Mouse (Mus musculus) lung, adult 2 months (tissue): ENCODE data around the gene Tomm20l. TPM values are rescaled to one million over a fixed set of nuclear protein-coding genes. Genes with fewer than 3 reads are reported as not detected.

Source experiments
- DNase-seq: peaks from one replicate; pipeline ENCODE4 v3.0.0; 2022
- H3K4me1 ChIP-seq: fragments of 200-500 bp; 2 replicates; pipeline ENCODE4 v1.6.1; 2011; ENCODE audit warnings: low read length; ENCODE audit not compliant: control insufficient read depth, insufficient read depth
- H3K4me3 ChIP-seq: fragments of 200-500 bp; replicated peaks from 2 replicates; pipeline ENCODE3; 2011; ENCODE audit warnings: low read depth, mild to moderate bottlenecking, control low read depth, low read length; ENCODE audit errors: extremely low read depth
- CTCF ChIP-seq: fragments of 200-500 bp; IDR thresholded peaks from 2 replicates; pipeline ENCODE4 v1.5.1; 2011; ENCODE audit warnings: mild to moderate bottlenecking, low read length, control low read depth; ENCODE audit not compliant: insufficient read depth
- POLR2A ChIP-seq: fragments of 200-500 bp; IDR thresholded peaks from 2 replicates; pipeline ENCODE4 v1.6.1; 2011; ENCODE audit warnings: low read depth, mild to moderate bottlenecking, control low read depth, low read length, borderline replicate concordance; ENCODE audit errors: extremely low read depth
- WGBS: fragments of 180-500 bp; shearing (Covaris S2); methylation state at CpG from one replicate; pipeline ENCODE4 v1.1.7; 2018; 5-methylcytosine and 5-hydroxymethylcytosine counted together
- polyA plus RNA-seq: library from polyadenylated mRNA; depleted of rRNA; stranded (reverse); fragments of >200 nt; gene quantifications from 2 replicates; pipeline ENCODE4 v1.2.3, GENCODE M21; 2012

Gene Tomm20l
- polyA plus RNA-seq, 1 experiment: not detected

DNA sequence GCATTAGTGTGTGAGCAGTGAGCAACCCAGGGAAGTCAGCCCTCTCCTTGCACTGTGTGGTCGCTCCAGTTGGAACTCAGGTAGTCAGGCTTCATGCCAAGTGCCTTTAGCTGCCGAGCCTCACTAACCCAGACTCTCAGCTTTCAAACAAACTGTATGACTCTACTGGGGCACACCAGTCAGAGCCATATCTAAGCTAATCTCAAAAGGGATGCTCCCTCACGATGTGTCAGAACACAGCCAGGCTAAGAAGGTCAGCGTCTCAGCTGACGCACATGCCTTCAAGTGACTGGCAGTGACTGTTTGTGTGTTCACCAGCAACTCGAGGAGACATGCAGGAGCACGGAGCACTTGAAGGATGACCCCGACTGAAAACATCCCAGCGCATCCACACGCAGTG lies 11.5 kb downstream of the Tomm20l start:
- 86% methylated on average over 10 of the region's 10 CpGs for WGBS
- TF ChIP-seq CTCF: no peak
- TF ChIP-seq POLR2A: no peak
- Histone ChIP-seq H3K4me3 (no peak overlapping the region), H3K4me1 (no peaks in the 10 kb centered on the region)
- DNase-seq: no peak

- DNase-seq: no peak
- TF ChIP-seq CTCF: no peak
- TF ChIP-seq POLR2A: no peak
- 84% methylated on average over 9 of the region's 9 CpGs for WGBS
- Histone ChIP-seq H3K4me3 (no peak overlapping the region), H3K4me1 (no peaks in the 10 kb centered on the region)
These were observed 12.1 kb downstream of the Tomm20l start for GRCm38 (mm10) chr12:71123286-71123685.

DNA sequence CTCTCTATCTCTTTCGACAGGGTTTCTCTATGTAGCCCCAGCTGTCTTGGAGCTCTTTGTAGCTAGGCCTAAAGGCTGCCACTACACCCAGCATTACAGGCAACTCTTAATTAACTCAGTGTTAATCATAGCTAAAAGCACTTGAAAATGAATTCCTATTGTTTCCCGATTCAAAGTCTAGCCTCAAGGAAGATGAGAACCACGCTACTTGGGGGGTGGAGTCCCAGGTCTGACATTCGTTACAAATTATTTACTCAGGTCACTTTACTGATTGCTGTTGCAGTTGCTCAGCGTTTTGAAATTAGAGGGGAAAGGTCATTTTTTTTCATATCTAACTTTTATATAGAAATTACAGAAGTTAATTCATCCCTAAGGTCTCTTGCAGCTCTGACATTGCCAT lies 24.4 kb downstream of the Tomm20l start:
- no peak for DNase-seq
- Histone ChIP-seq H3K4me3 (no peak overlapping the region), H3K4me1 (peaks cover 6% of the 10 kb centered on the region; the same call in 1 of the 2 replicates)
- no peak for TF ChIP-seq POLR2A
- TF ChIP-seq CTCF: no peak
- WGBS: 17% methylated on average over 5 of the region's 5 CpGs

- peaks cover 6% of the 10 kb centered on the region; the same call in 1 of the 2 replicates for H3K4me1 ChIP-seq
- TF ChIP-seq POLR2A (peak; percentile 73; the same call in 1 of the 2 replicates), CTCF (no peak)
- under 1% methylated on average over 52 of the region's 52 CpGs for WGBS
- peak within 1 kb of the TSS; percentile 100 for H3K4me3 ChIP-seq
- DNase-seq: peak; percentile 79
These were observed 25.1 kb downstream of the Tomm20l start, which contains the start of the genes Timm9 and 2700049A03Rik for GRCm38 (mm10) chr12:71136130-71136973. Gene Timm9, minus strand, starts transcription at chr12:71136684. Gene 2700049A03Rik, plus strand, starts transcription at chr12:71136848.

- peak; percentile 78 for DNase-seq
- H3K4me1 ChIP-seq: peaks cover 6% of the 10 kb centered on the region; the same call in 1 of the 2 replicates
- 1% methylated on average over 30 of the region's 30 CpGs for WGBS
- H3K4me3 ChIP-seq: peak overlapping the region; percentile 100
- TF ChIP-seq POLR2A (peak; percentile 49; the same call in 1 of the 2 replicates), CTCF (no peak)
These were observed 25.8 kb downstream of the Tomm20l start for GRCm38 (mm10) chr12:71136974-71137491.

- Histone ChIP-seq H3K4me3 (peak overlapping the region; percentile 44), H3K4me1 (peaks cover 6% of the 10 kb centered on the region; the same call in 1 of the 2 replicates)
- TF ChIP-seq POLR2A (no peak), CTCF (no peak)
- WGBS: 3% methylated on average over 11 of the region's 11 CpGs
- no peak for DNase-seq
These were observed 26.5 kb downstream of the Tomm20l start for GRCm38 (mm10) chr12:71137686-71138085.

- no peak for TF ChIP-seq CTCF
- TF ChIP-seq POLR2A: no peak
- no peak for DNase-seq
- no peak overlapping the region for H3K4me3 ChIP-seq
- peaks cover 6% of the 10 kb centered on the region; the same call in 1 of the 2 replicates for H3K4me1 ChIP-seq
- WGBS: 76% methylated on average over 5 of the region's 5 CpGs
These were observed 28.1 kb downstream of the Tomm20l start for GRCm38 (mm10) chr12:71139258-71139828.

GRCm38 (mm10) chr12:71141189-71141588 lies 30.0 kb downstream of the Tomm20l start:
- TF ChIP-seq POLR2A: no peak
- no peak for TF ChIP-seq CTCF
- DNase-seq: no peak
- H3K4me1 ChIP-seq: peaks cover 6% of the 10 kb centered on the region; the same call in 1 of the 2 replicates
- no peak overlapping the region for H3K4me3 ChIP-seq

GRCm38 (mm10) chr12:71147641-71148040 lies 36.4 kb downstream of the Tomm20l start:
- H3K4me3 ChIP-seq: no peak overlapping the region
- WGBS: 79% methylated on average over 3 of the region's 3 CpGs
- DNase-seq: peak; percentile 45
- TF ChIP-seq CTCF: 0 out of 2 replicates have a peak, but pooled peaks have one; percentile 12
- no peak for TF ChIP-seq POLR2A
- no peaks in the 10 kb centered on the region for H3K4me1 ChIP-seq

- no peak for DNase-seq
- H3K4me3 ChIP-seq: no peak overlapping the region
- H3K4me1 ChIP-seq: no peaks in the 10 kb centered on the region
- WGBS: 98% methylated on average over 9 of the region's 9 CpGs
- TF ChIP-seq POLR2A (no peak), CTCF (no peak)
These were observed 37.6 kb downstream of the Tomm20l start for GRCm38 (mm10) chr12:71148801-71149200.
